Mouse (Mus musculus): ENCODE measurements around the gene Fam76b.

DNA sequence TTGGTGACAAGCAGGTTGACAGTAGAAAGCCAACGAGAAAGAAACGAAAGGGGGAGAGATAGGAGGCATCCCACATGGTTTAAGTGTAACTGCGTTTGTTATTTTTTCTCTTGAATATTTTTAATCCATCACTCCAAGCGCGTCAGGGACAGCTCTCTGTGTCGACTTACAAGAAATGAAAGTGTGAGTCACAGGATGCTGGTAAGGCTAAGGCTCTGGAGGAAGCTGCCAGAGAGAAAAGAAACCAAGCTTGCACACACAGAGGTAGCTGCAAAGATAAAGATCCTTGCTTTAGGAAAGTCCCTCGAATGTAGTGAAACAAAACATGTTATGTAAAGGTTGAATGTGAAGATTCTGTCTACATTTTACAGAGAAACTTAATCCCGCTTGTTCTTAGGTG, 67.0 kb downstream of the Fam76b start:
- TF ChIP-seq MAZ (IDR thresholded peaks at IDR 0.05; ENCODE audit: low read depth, low read length), result no peak
- TF ChIP-seq ZKSCAN1 (IDR thresholded peaks at IDR 0.05; ENCODE audit: low read depth, low read length), result no peak
- no peak for TF ChIP-seq CTCF (IDR thresholded peaks at IDR 0.05 in 2 of 3, conservative IDR thresholded peaks at IDR 0.05 in 1 of 3; ENCODE audit: control insufficient read depth in 1 of 3, insufficient read depth in 1 of 3, low read depth in 2 of 3, low read length in 3 of 3, poor library complexity in 1 of 3, severe bottlenecking in 1 of 3)
- TF ChIP-seq EP300 (IDR thresholded peaks at IDR 0.05; ENCODE audit: low read depth in 1 of 2, low read length in 2 of 2), result no peak
- TF ChIP-seq MAX (IDR thresholded peaks at IDR 0.05; ENCODE audit: low read length), result no peak
- no peak for TF ChIP-seq GATA1 (IDR thresholded peaks at IDR 0.05; ENCODE audit: low read depth, low read length)
- TF ChIP-seq POLR2AphosphoS5 (IDR thresholded peaks at IDR 0.05; ENCODE audit: borderline replicate concordance, low read depth, low read length), result no peak
- no peak for TF ChIP-seq POLR2A (IDR thresholded peaks at IDR 0.05; ENCODE audit: control insufficient read depth in 1 of 2, insufficient read depth in 1 of 2, low read depth in 1 of 2, low read length in 2 of 2, poor library complexity in 1 of 2)
- TF ChIP-seq CHD1 (IDR thresholded peaks at IDR 0.05; ENCODE audit: low read depth, low read length), result no peak
- no peak for TF ChIP-seq POLR2AphosphoS2 (IDR thresholded peaks at IDR 0.05; ENCODE audit: low read length)
- TF ChIP-seq USF2 (IDR thresholded peaks at IDR 0.05; ENCODE audit: borderline replicate concordance in 1 of 2, insufficient read depth in 1 of 2, low read depth in 1 of 2, low read length in 2 of 2), result no peak
- no peak for TF ChIP-seq SMC3 (IDR thresholded peaks at IDR 0.05; ENCODE audit: low read depth, low read length)
- TF ChIP-seq RCOR1 (IDR thresholded peaks at IDR 0.05; ENCODE audit: low read depth, low read length), result no peak

Measured in MEL (cell line).